Mouse (Mus musculus) ovary, adult 2 months (tissue): Measurements from ENCODE around the gene Rhox2a. TPM values are rescaled to one million over a fixed set of nuclear protein-coding genes. Genes with fewer than 3 reads are reported as not detected.

Experiments used
- polyA plus RNA-seq: library from polyadenylated mRNA; depleted of rRNA; stranded (reverse); fragments of >200 nt; gene quantifications from 2 replicates; pipeline ENCODE4 v1.2.3, GENCODE M21; 2012; rRNA removed

The Rhox2a gene
- polyA plus RNA-seq = not detected in 2 replicates

GRCm38 (mm10) chrX:37244676-37245075 is at the start of gene Rhox2a:
TSS of gene Rhox2a (plus strand) at chrX:37244976.

GRCm38 (mm10) chrX:37210941-37211340 is 33.8 kb upstream of the Rhox2a start, which contains the start of gene Gm9:
TSS of gene Gm9 (minus strand) at chrX:37211041.

DNA sequence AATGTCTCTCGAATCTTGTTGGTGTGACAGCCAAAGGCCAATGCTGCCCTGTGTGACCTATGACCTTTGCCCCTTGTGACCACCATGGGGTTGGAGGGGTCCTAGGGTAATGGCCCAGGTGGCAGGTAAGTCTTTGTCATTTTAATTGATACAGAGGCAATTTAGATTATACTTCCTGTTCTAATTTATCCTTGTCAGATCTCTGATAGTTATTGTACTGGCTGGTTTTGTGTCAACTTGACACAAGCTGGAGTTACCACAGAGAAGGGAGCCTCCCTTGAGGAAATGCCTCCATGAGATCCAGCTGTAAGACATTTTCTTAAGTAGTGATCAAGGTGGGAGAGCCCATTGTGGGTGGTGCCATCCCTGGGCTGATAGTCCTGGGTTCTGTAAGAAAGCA is 22.6 kb upstream of the Rhox2a start, which contains the start of gene Rhox1:
TSS of gene Rhox1 (minus strand) at position 101 of the 400 bp plus-strand sequence.

DNA sequence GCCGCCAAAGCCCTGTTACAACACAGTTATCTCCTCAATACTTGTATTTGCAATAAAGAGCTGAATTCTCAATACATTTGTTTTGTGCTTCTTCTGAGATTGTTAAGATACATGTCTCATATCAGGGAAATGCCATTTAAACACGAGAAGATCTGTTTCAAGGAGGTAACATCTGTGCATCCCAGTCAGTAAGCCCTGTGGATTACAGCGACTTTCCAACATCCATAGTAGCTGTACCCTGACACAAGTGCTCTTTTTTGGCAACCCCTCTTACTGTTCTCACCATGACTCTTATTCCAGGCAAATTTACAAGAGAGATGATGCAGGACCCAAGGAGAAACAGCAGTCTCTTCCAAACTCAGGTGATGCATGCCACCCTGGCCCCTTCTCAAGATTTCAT is 4.8 kb downstream of the Rhox2a start, which contains the start of gene Rhox3a:
TSS of gene Rhox3a (plus strand) at position 301 of the 400 bp plus-strand sequence.

DNA sequence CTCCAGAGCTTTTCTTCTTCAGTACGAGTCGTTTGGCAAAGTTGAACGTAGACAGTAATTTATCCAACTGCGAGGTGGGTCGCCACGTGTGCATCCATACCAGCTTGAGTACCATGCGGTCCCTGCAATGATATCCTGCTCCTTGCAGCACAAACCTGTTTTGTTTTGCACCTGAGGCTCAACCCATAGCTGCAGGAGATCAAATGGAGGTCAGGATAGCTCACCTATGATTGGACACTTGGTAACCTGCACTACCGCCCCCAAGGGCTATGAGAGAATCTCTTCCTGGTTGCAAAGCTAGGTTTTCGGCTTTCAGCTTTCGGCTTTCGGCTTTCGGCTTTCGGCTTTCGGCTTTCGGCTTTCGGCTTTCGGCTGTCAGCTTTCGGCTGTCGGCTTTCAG is 20.3 kb downstream of the Rhox2a start, which contains the start of gene Rhox4a:
TSS of gene Rhox4a (plus strand) at position 301 of the 400 bp plus-strand sequence.

Other genes with a start within 250 kb of the Rhox2a start
- 0.09 TPM in 1 of 2 replicates, not detected in the other for gene Sowahd, start 196.1 kb upstream of the Rhox2a start, polyA plus RNA-seq
- gene Rpl39, start 159.6 kb upstream of the Rhox2a start, polyA plus RNA-seq = 12.7 and 16.7 TPM in 2 replicates
- gene Upf3b, start 134.7 kb upstream of the Rhox2a start, polyA plus RNA-seq = 1.9 and 2.4 TPM in 2 replicates
- 1.8 and 2.0 TPM in 2 replicates for gene Nkap, start 118.2 kb upstream of the Rhox2a start, polyA plus RNA-seq
- 7.0 and 7.1 TPM in 2 replicates for gene Akap14, start 76.1 kb upstream of the Rhox2a start, polyA plus RNA-seq
- 86.4 and 196 TPM in 2 replicates for gene Ndufa1, start 53.8 kb upstream of the Rhox2a start, polyA plus RNA-seq
- gene Rnf113a1, start 53.7 kb upstream of the Rhox2a start, polyA plus RNA-seq = 2.1 and 2.3 TPM in 2 replicates
- not detected in 2 replicates for gene Gm9, start 33.9 kb upstream of the Rhox2a start, polyA plus RNA-seq
- gene Rhox1, start 22.7 kb upstream of the Rhox2a start, polyA plus RNA-seq = 0.25 and 0.28 TPM in 2 replicates
- not detected in 2 replicates for gene Rhox3a, start 4.9 kb downstream of the Rhox2a start, polyA plus RNA-seq
- gene Rhox4a, start 20.4 kb downstream of the Rhox2a start, polyA plus RNA-seq = not detected in 2 replicates
- not detected in 2 replicates for gene Rhox3a2, start 135.1 kb downstream of the Rhox2a start, polyA plus RNA-seq
- not detected in 2 replicates for gene Rhox4a2, start 145.9 kb downstream of the Rhox2a start, polyA plus RNA-seq
- gene Rhox2b, start 167.1 kb downstream of the Rhox2a start, polyA plus RNA-seq = not detected in 2 replicates
- gene Rhox4b, start 187.5 kb downstream of the Rhox2a start, polyA plus RNA-seq = not detected in 2 replicates
- not detected in 2 replicates for gene Rhox2c, start 208.7 kb downstream of the Rhox2a start, polyA plus RNA-seq
- not detected in 2 replicates for gene Rhox3c, start 213.6 kb downstream of the Rhox2a start, polyA plus RNA-seq
- not detected in 2 replicates for gene Rhox4c, start 235.4 kb downstream of the Rhox2a start, polyA plus RNA-seq
- not detected in 2 replicates for gene Rhox2d, start 248.5 kb downstream of the Rhox2a start, polyA plus RNA-seq